Mouse (Mus musculus): ENCODE data around the gene Fgfr1op2.

GRCm38 (mm10) chr6:146577310-146578109, 507 bp downstream of the Fgfr1op2 start, which contains the start of gene Ints13:
- TF ChIP-seq POLR2A (IDR thresholded peaks at IDR 0.05; ENCODE audit: insufficient read depth, low read depth, low read length) (peak; percentile 97), CTCF (IDR thresholded peaks at IDR 0.05; ENCODE audit: insufficient read depth, low read depth, low read length) (no peak)
